Mouse (Mus musculus): ENCODE results near the gene Kmt2c.
"Not testable (repeated sequence)": the region's sequence is repeated elsewhere in the genome, so short reads cannot be mapped to it uniquely, and the experiment has no call there.

The Kmt2c gene

GRCm38 (mm10) chr5:25368420-25368819, 130.2 kb downstream of the Kmt2c start:
- no peak for DNase-seq (ENCODE audit: low read depth)

GRCm38 (mm10) chr5:25367126-25367525, 131.5 kb downstream of the Kmt2c start:
- no peak for DNase-seq (ENCODE audit: low read depth)

GRCm38 (mm10) chr5:25353509-25353908, 145.1 kb downstream of the Kmt2c start:
- no peak for DNase-seq (ENCODE audit: low read depth)

- DNase-seq (ENCODE audit: low read depth), result no peak
Observed at GRCm38 (mm10) chr5:25331322-25331721, 167.3 kb downstream of the Kmt2c start.

GRCm38 (mm10) chr5:25313881-25314280, 184.7 kb downstream of the Kmt2c start:
- DNase-seq (ENCODE audit: low read depth), result no peak

- no peak for DNase-seq (ENCODE audit: low read depth)
Observed at GRCm38 (mm10) chr5:25310226-25310625, 188.4 kb downstream of the Kmt2c start.

GRCm38 (mm10) chr5:25296830-25297229, 201.8 kb downstream of the Kmt2c start:
- DNase-seq (ENCODE audit: low read depth), result no peak

- DNase-seq (ENCODE audit: low read depth), result no peak
Observed at GRCm38 (mm10) chr5:25283988-25284387, 214.6 kb downstream of the Kmt2c start.

- no peak for DNase-seq (ENCODE audit: low read depth)
Observed at GRCm38 (mm10) chr5:25276365-25276764, 222.2 kb downstream of the Kmt2c start.

- no peak for DNase-seq (ENCODE audit: low read depth)
Observed at GRCm38 (mm10) chr5:25275629-25276028, 223.0 kb downstream of the Kmt2c start.

GRCm38 (mm10) chr5:25268258-25268888, 230.2 kb downstream of the Kmt2c start:
- DNase-seq (ENCODE audit: low read depth), result no peak

GRCm38 (mm10) chr5:25262266-25262665, 236.3 kb downstream of the Kmt2c start:
- no peak for DNase-seq (ENCODE audit: low read depth)

GRCm38 (mm10) chr5:25261452-25261851, 237.1 kb downstream of the Kmt2c start:
- DNase-seq (ENCODE audit: low read depth), result no peak

GRCm38 (mm10) chr5:25256686-25257085, 241.9 kb downstream of the Kmt2c start:
- no peak for DNase-seq (ENCODE audit: low read depth)

GRCm38 (mm10) chr5:25254491-25254890, 244.1 kb downstream of the Kmt2c start:
- no peak for DNase-seq (ENCODE audit: low read depth)

- no peak for DNase-seq (ENCODE audit: low read depth)
Observed at GRCm38 (mm10) chr5:25252825-25253544, 245.6 kb downstream of the Kmt2c start.

GRCm38 (mm10) chr5:25252423-25252822, 246.2 kb downstream of the Kmt2c start:
- no peak for DNase-seq (ENCODE audit: low read depth)

- no peak for DNase-seq (ENCODE audit: low read depth)
Observed at GRCm38 (mm10) chr5:25247036-25247435, 251.5 kb downstream of the Kmt2c start.

GRCm38 (mm10) chr5:25246473-25246865, 252.1 kb downstream of the Kmt2c start:
- no peak for DNase-seq (ENCODE audit: low read depth)

- no peak for DNase-seq (ENCODE audit: low read depth)
Observed at GRCm38 (mm10) chr5:25245806-25246472, 252.6 kb downstream of the Kmt2c start.

- peak; percentile 14 for DNase-seq (ENCODE audit: low read depth)
Observed at GRCm38 (mm10) chr5:25243101-25243500, 255.5 kb downstream of the Kmt2c start.

- DNase-seq (ENCODE audit: low read depth), result not testable (repeated sequence)
Observed at GRCm38 (mm10) chr5:25224377-25224776, 274.2 kb downstream of the Kmt2c start.
